8 mouse cellular contexts compared by ENCODE assay signal in the genomic region with DNA sequence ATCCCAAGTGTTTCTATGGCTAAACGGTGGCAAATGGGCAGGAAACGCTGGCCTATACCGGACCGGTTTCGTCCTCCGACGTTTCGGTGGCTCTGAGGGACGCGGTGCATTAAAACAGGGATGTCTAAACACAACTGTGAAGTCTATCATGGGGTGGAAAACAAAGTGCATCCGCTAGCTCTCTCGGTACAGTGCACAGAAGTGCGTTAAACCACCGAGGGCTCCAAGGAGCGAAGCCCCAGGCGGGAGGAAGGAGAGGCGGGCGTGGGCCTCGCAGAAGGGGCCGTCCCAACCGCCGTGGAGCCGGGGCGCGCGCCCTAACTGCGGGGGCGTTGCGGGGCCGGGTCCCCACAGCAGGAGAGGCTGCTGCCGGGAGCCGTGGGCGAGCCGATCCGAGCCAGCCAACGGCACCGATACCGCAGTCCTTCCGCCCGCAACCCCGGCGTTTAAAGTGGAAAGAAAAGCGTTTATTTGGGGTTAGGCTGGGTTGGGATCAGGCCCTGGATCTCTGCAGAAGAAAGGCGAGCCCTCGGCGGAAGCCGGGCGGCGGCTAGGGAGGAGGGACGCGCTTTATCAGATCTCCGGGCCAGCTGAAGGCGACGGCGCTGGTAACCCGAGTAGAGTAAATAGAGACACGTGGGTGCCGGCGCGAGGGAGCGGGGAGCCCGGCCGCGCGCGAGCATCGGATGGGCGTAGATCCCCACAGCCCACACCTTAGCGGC. TPM values are rescaled to one million over a fixed set of nuclear protein-coding genes. Genes with fewer than 3 reads are reported as not detected.
A peak's percentile ranks its signal among the peaks of the same experiment; 100 is the strongest.
DNase-seq lines count a peak whose midpoint lies in the region; ATAC-seq and TF ChIP-seq lines count a peak whose summit lies in the region.

No protein-coding gene starts in this region.

- H3K9me3 ChIP-seq in forebrain, embryonic 14.5 days (replicated peaks; ENCODE audit: control insufficient read depth, low read length), result no peaks in the 10 kb centered on the region
- H3K9me3 ChIP-seq in liver, postnatal 0 days (ENCODE audit: low read length), result no peaks in the 10 kb centered on the region
- H3K9me3 ChIP-seq in neural tube, embryonic 14.5 days (ENCODE audit: control insufficient read depth, low read length), result no peaks in the 10 kb centered on the region

- peak overlapping the region; percentile 75 for H3K9ac ChIP-seq in forebrain, embryonic 14.5 days (ENCODE audit: low read length)
- no peak overlapping the region for H3K9ac ChIP-seq in liver, postnatal 0 days (replicated peaks)
- H3K9ac ChIP-seq in neural tube, embryonic 14.5 days (replicated peaks; ENCODE audit: low read depth, low read length), result peak overlapping the region; percentile 28; the same call in 1 of the 2 replicates

- H3K4me3 ChIP-seq in forebrain, embryonic 14.5 days (ENCODE audit: low read depth, low read length), result peak overlapping the region; percentile 44
- H3K4me3 ChIP-seq in liver, postnatal 0 days (ENCODE audit: low read depth, low read length), result peak overlapping the region; percentile 55
- peak overlapping the region; percentile 36 for H3K4me3 ChIP-seq in neural tube, embryonic 14.5 days (ENCODE audit: low read depth, low read length)

- peak; percentile 50; the same call in 1 of the 2 replicates for ATAC-seq in frontal cortex, adult (ENCODE audit: low TSS enrichment)
- peak; percentile 38 for ATAC-seq in forebrain, embryonic 14.5 days
- ATAC-seq in liver, postnatal 0 days, result peak; percentile 45; the same call in 1 of the 2 replicates
- ATAC-seq in neural tube, embryonic 14.5 days (ENCODE audit: low read depth), result peak; percentile 49; the same call in 1 of the 2 replicates

- no peaks in the 10 kb centered on the region for H3K36me3 ChIP-seq in forebrain, embryonic 14.5 days (ENCODE audit: control insufficient read depth, insufficient read depth, low read length)
- H3K36me3 ChIP-seq in liver, postnatal 0 days (replicated peaks; ENCODE audit: insufficient read depth, low read length), result no peaks in the 10 kb centered on the region
- H3K36me3 ChIP-seq in neural tube, embryonic 14.5 days (ENCODE audit: control insufficient read depth, insufficient read depth, low read length), result no peaks in the 10 kb centered on the region

- peaks cover 9% of the 10 kb centered on the region; the same call in 1 of the 2 replicates for H3K4me1 ChIP-seq in forebrain, embryonic 14.5 days (ENCODE audit: control insufficient read depth, insufficient read depth, low read length)
- peaks cover 15% of the 10 kb centered on the region for H3K4me1 ChIP-seq in liver, postnatal 0 days (ENCODE audit: insufficient read depth)
- H3K4me1 ChIP-seq in neural tube, embryonic 14.5 days (ENCODE audit: control insufficient read depth, insufficient read depth, low read length), result peaks cover 19% of the 10 kb centered on the region; the same call in 1 of the 2 replicates

- H3K27me3 ChIP-seq in forebrain, embryonic 14.5 days (replicated peaks; ENCODE audit: control insufficient read depth, insufficient read depth, low read length), result peaks cover 15% of the 10 kb centered on the region
- peaks cover 81% of the 10 kb centered on the region for H3K27me3 ChIP-seq in liver, postnatal 0 days (ENCODE audit: insufficient read depth, low read length)
- peaks cover 22% of the 10 kb centered on the region for H3K27me3 ChIP-seq in neural tube, embryonic 14.5 days (ENCODE audit: control insufficient read depth, insufficient read depth, low read length)

- peak overlapping the region; percentile 75 for H3K4me2 ChIP-seq in forebrain, embryonic 14.5 days (ENCODE audit: low read length)
- peak overlapping the region; percentile 76 for H3K4me2 ChIP-seq in liver, postnatal 0 days (ENCODE audit: low read depth, low read length)
- H3K4me2 ChIP-seq in neural tube, embryonic 14.5 days (ENCODE audit: low read depth, low read length), result peak overlapping the region; percentile 57

- under 1% methylated on average over 69 of the region's 69 CpGs for WGBS in forebrain, embryonic 14.5 days
- WGBS in liver, postnatal 0 days (ENCODE audit: insufficient replicate concordance), result 2% methylated on average over 67 of the region's 69 CpGs
- under 1% methylated on average over 69 of the region's 69 CpGs for WGBS in neural tube, embryonic 14.5 days

- no peak for TF ChIP-seq CTCF in liver, postnatal 0 days (IDR thresholded peaks at IDR 0.05; ENCODE audit: low read depth)

- no peak for TF ChIP-seq EP300 in liver, postnatal 0 days (IDR thresholded peaks at IDR 0.05; ENCODE audit: low read depth)

- H3K27ac ChIP-seq in forebrain, embryonic 14.5 days (ENCODE audit: low read depth, low read length), result peak overlapping the region; percentile 28; the same call in 1 of the 2 replicates
- no peak overlapping the region for H3K27ac ChIP-seq in liver, postnatal 0 days (ENCODE audit: low read depth)
- H3K27ac ChIP-seq in neural tube, embryonic 14.5 days (ENCODE audit: low read depth, low read length), result no peak overlapping the region

- DNase-seq in frontal cortex, postnatal 36 days (ENCODE audit: low spot score in 2 of 2), result no peak
- DNase-seq in adipocyte (ENCODE audit: low spot score), result peak; percentile 58
- peak; percentile 70 for DNase-seq in forebrain, embryonic 14.5 days (ENCODE audit: low spot score)
- peak; percentile 91 for DNase-seq in induced T-regulatory cell, adult 2 months (ENCODE audit: low read depth)
- DNase-seq in liver, postnatal 0 days, result peak; percentile 44
- DNase-seq in thymus, postnatal 36 days, result peak; percentile 84 to 89

RNA-seq across cellular contexts. Expression of a gene that starts 1.7 kb away (rescaled TPM):
- 15.6 and 16.5 TPM in 2 replicates for polyA plus RNA-seq in forebrain, embryonic 14.5 days (2014; fragmentation: Nextera tagmentation; extraction: Ambion mirVana)
- 2.0 and 2.2 TPM in 2 replicates for polyA plus RNA-seq in liver, postnatal 0 days (2015; fragmentation: Nextera tagmentation; extraction: Ambion mirVana)
- polyA plus RNA-seq in neural tube, embryonic 14.5 days (2014; fragmentation: Nextera tagmentation; extraction: Ambion mirVana), result 3.7 and 9.1 TPM in 2 replicates

Comparison
In these comparisons a context has a peak if more than half of its experiments do, and no peak if none do; other contexts are left out.
1. DNase-seq: peak in adipocyte (single experiment), forebrain, embryonic 14.5 days (single experiment), induced T-regulatory cell, adult 2 months (single experiment), liver, postnatal 0 days (single experiment) and thymus, postnatal 36 days (2 of 2); none in frontal cortex, postnatal 36 days (0 of 2).
2. Peak in every context shown above with its lines, with median percentiles within 50 percentile points of each other: ATAC-seq, H3K4me2 ChIP-seq and H3K4me3 ChIP-seq.